Mouse (Mus musculus) neural tube, embryonic 14.5 days (tissue): ENCODE measurements around the gene Prss12. TPM values are rescaled to one million over a fixed set of nuclear protein-coding genes. Genes with fewer than 3 reads are reported as not detected.

ENCODE experiments used
- ATAC-seq: fragments of 200-750 bp; cut with Nextera tagmentation; 2 replicates; pipeline ENCODE4 v1.8.0; 2017; ENCODE audit warnings: low read depth, mild to moderate bottlenecking, moderate TSS enrichment, moderate library complexity
- H3K27ac ChIP-seq: fragments of 300-500 bp; sonication (generic); 2 replicates; pipeline ENCODE4 v1.5.1; 2014; ENCODE audit warnings: low read depth, mild to moderate bottlenecking, control low read depth, low read length, moderate library complexity, mixed read lengths
- H3K27me3 ChIP-seq: fragments of 300-500 bp; sonication (generic); 2 replicates; pipeline ENCODE4 v1.6.1; 2014; ENCODE audit warnings: low read length; ENCODE audit not compliant: control insufficient read depth, insufficient read depth
- H3K36me3 ChIP-seq: fragments of 300-500 bp; sonication (generic); 2 replicates; pipeline ENCODE4 v1.6.1; 2014; ENCODE audit warnings: low read length, mixed read lengths; ENCODE audit not compliant: control insufficient read depth, insufficient read depth
- H3K4me1 ChIP-seq: fragments of 300-500 bp; sonication (generic); 2 replicates; pipeline ENCODE4 v1.6.1; 2014; ENCODE audit warnings: low read length; ENCODE audit not compliant: control insufficient read depth, insufficient read depth
- H3K4me2 ChIP-seq: fragments of 300-500 bp; sonication (generic); 2 replicates; pipeline ENCODE4 v1.6.1; 2014; ENCODE audit warnings: mild to moderate bottlenecking, low read depth, low read length, control low read depth
- H3K4me3 ChIP-seq: fragments of 300-500 bp; sonication (generic); 2 replicates; pipeline ENCODE4 v1.5.1; 2014; ENCODE audit warnings: low read depth, low read length, control low read depth, mixed read lengths
- H3K9ac ChIP-seq: fragments of 300-500 bp; sonication (generic); replicated peaks from 2 replicates; pipeline ENCODE4 v1.6.1; 2014; ENCODE audit warnings: low read depth, mild to moderate bottlenecking, control low read depth, low read length, mixed read lengths
- H3K9me3 ChIP-seq: fragments of 300-500 bp; sonication (generic); 2 replicates; pipeline ENCODE4 v1.6.1; 2016; ENCODE audit warnings: low read length; ENCODE audit not compliant: control insufficient read depth
- WGBS: fragments of 180-500 bp; shearing (Covaris S2); extraction: QIAGEN DNeasy Blood & Tissue Kit; methylation state at CpG from one replicate; pipeline ENCODE4 v1.1.7; 2014; 5-methylcytosine and 5-hydroxymethylcytosine counted together
- polyA plus RNA-seq: library from polyadenylated mRNA; unstranded; fragments of >200 nt; fragmentation: Nextera tagmentation; extraction: Ambion mirVana; gene quantifications from 2 replicates; pipeline ENCODE4 v1.2.1, GENCODE M21; 2014

Gene Prss12
- polyA plus RNA-seq, 1 experiment from 2014 or later: 20.1 TPM

DNA sequence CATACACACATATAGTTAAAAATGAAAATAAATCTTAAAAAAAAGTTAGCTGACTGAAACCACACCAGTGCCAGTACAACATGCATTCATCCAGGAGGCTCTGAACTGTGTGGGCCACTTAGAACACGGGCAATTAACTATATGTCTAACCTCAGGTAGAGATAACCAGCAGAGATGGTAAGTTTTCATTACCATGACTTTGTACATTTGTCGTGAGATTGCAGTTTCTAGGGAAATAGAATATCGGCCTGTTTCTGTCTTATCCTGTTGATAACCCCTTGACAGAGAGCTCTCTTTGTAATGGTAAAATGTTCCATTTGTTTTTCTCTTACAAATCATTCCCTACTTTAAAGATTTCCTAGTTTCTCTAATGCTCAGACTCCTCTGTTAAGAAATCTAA is 103.8 kb downstream of the Prss12 start:
- H3K4me2 ChIP-seq: no peak overlapping the region
- no peak overlapping the region for H3K27ac ChIP-seq
- H3K4me1 ChIP-seq: no peaks in the 10 kb centered on the region
- H3K4me3 ChIP-seq: no peak overlapping the region
- no peaks in the 10 kb centered on the region for H3K36me3 ChIP-seq
- H3K9ac ChIP-seq: no peak overlapping the region
- no peaks in the 10 kb centered on the region for H3K27me3 ChIP-seq
- ATAC-seq: no peak
- no peaks in the 10 kb centered on the region for H3K9me3 ChIP-seq
- WGBS: 91% methylated on average over 3 of the region's 3 CpGs

DNA sequence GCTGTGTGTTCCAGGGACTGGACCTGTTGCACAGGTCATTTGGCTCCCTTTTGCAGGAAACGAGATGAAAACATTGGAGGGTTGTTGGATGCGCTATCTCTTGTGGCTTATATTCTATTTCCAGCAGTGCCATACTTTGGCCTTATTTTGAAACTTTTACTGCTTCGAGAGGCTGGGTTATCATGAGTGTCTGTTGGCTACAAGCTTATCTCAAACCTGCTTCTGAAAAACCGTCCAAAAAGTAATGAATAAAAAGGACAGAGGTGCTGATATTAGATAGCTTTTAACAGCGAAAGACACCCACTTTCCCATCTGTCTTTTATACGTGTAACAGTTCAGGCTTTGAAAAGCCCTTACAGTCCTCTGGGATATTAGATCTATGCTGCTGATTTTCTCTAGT is 107.2 kb downstream of the Prss12 start:
- no peak overlapping the region for H3K4me2 ChIP-seq
- no peaks in the 10 kb centered on the region for H3K4me1 ChIP-seq
- H3K27me3 ChIP-seq: no peaks in the 10 kb centered on the region
- 92% methylated on average over 6 of the region's 6 CpGs for WGBS
- H3K36me3 ChIP-seq: no peaks in the 10 kb centered on the region
- H3K9me3 ChIP-seq: no peaks in the 10 kb centered on the region
- H3K27ac ChIP-seq: no peak overlapping the region
- H3K9ac ChIP-seq: no peak overlapping the region
- H3K4me3 ChIP-seq: no peak overlapping the region
- no peak for ATAC-seq

DNA sequence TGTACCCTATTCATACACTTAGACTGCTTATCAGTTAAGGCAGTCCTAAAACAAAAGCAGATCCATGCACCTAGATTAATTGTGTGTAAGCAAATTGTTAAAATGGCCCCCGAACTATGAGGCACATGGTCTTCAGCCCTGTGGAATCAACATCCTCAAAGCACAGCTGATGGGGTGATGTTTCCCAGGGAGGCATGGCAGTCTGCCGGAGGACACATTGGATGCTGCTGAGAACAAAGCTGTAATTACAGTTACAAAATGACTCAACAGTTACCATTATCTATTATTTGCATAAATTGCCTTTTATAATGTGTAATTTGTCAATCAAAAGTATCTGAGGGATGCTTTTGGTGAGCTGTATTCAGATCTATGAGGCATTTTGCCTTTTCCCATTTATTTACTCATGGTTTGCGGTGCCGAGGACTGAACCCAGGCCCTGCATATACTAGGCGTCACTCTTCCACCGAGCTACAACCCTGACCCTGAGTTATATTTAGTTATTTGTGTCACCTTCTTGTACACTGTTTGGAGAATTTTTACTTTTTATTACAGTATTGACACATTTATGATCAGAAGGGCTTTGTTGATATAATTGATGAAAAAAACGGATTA is 108.6 kb downstream of the Prss12 start:
- Histone ChIP-seq H3K27ac (no peak overlapping the region), H3K4me1 (no peaks in the 10 kb centered on the region), H3K4me2 (no peak overlapping the region), H3K4me3 (no peak overlapping the region), H3K36me3 (no peaks in the 10 kb centered on the region), H3K9ac (no peak overlapping the region), H3K9me3 (no peaks in the 10 kb centered on the region), H3K27me3 (no peaks in the 10 kb centered on the region)
- WGBS: 91% methylated on average over 7 of the region's 7 CpGs
- ATAC-seq: no peak

Other genes with a start within 250 kb of the Prss12 start
- gene Synpo2, start 210.8 kb upstream of the Prss12 start, polyA plus RNA-seq: 2.0 and 2.8 TPM in 2 replicates
- gene Sec24d, start 179.5 kb upstream of the Prss12 start, polyA plus RNA-seq: 10.2 and 20.4 TPM in 2 replicates
- 16.6 and 19.8 TPM in 2 replicates for gene Mettl14, start 60.8 kb upstream of the Prss12 start, polyA plus RNA-seq
- 23.9 and 27.5 TPM in 2 replicates for gene Ndst3, start 243.9 kb downstream of the Prss12 start, polyA plus RNA-seq